Comparison of ENCODE assay signal across 9 mouse cellular contexts in genomic region chr16:17024469-17025148, GRCm38 (mm10). TPM values are rescaled to one million over a fixed set of nuclear protein-coding genes. Genes with fewer than 3 reads are reported as not detected.
DNase-seq lines count a peak whose midpoint lies in the region; ATAC-seq and TF ChIP-seq lines count a peak whose summit lies in the region.
"Had no signal": no experiment of that assay in that cellular context is flagged by ENCODE, and none has a peak within 500 bp of the region (broad histone marks: within the 10 kb centered on the region; RNA-seq: fewer than 3 reads in every experiment).

No protein-coding gene starts in this region.

- H3K9ac ChIP-seq in liver, adult 2 months (ENCODE audit: low read depth, low read length) = no peak overlapping the region
- H3K9ac ChIP-seq in liver, postnatal 0 days (replicated peaks) = no peak overlapping the region
- H3K9ac ChIP-seq in stomach, postnatal 0 days (ENCODE audit: low read length) = no peak overlapping the region
- no peak overlapping the region for H3K9ac ChIP-seq in liver, embryonic 11.5 days (ENCODE audit: low read depth, low read length)
- H3K9ac ChIP-seq: limb, embryonic 15.5 days had no signal

- H3K27ac ChIP-seq in liver, adult 2 months (replicated peaks; ENCODE audit: insufficient read depth, low read depth, low read length) = no peak overlapping the region
- H3K27ac ChIP-seq in liver, postnatal 0 days (ENCODE audit: low read depth) = no peak overlapping the region
- H3K27ac ChIP-seq in stomach, postnatal 0 days (replicated peaks) = no peak overlapping the region
- H3K27ac ChIP-seq in liver, embryonic 11.5 days (ENCODE audit: low read depth, low read length) = no peak overlapping the region
- H3K27ac ChIP-seq: limb, embryonic 15.5 days had no signal

- DNase-seq in liver, adult 2 months (ENCODE audit: extremely low read depth, low read depth, low spot score) = peak; percentile 40
- no peak for DNase-seq in liver, postnatal 0 days
- peak; percentile 38 for DNase-seq in adrenal gland, postnatal 14 days
- DNase-seq in gastrocnemius, postnatal 10 days = peak; percentile 38
- no peak for DNase-seq in stomach, postnatal 0 days (ENCODE audit: low spot score)
- DNase-seq in liver, embryonic 11.5 days (ENCODE audit: low spot score) = no peak
- no peak for DNase-seq in kidney, postnatal 14 days

- no peaks in the 10 kb centered on the region for H3K27me3 ChIP-seq in liver, adult 2 months (ENCODE audit: control insufficient read depth, insufficient read depth, low read length)
- no peaks in the 10 kb centered on the region for H3K27me3 ChIP-seq in liver, postnatal 0 days (ENCODE audit: insufficient read depth, low read length)
- no peaks in the 10 kb centered on the region for H3K27me3 ChIP-seq in stomach, postnatal 0 days (ENCODE audit: control insufficient read depth, insufficient read depth, low read length)
- no peaks in the 10 kb centered on the region for H3K27me3 ChIP-seq in liver, embryonic 11.5 days (replicated peaks; ENCODE audit: control insufficient read depth, insufficient read depth, low read length)
- H3K27me3 ChIP-seq: limb, embryonic 15.5 days had no signal

- H3K36me3 ChIP-seq in liver, adult 2 months (ENCODE audit: control insufficient read depth, insufficient read depth, low read length) = peaks cover 41% of the 10 kb centered on the region
- peaks cover 62% of the 10 kb centered on the region for H3K36me3 ChIP-seq in liver, postnatal 0 days (replicated peaks; ENCODE audit: insufficient read depth, low read length)
- H3K36me3 ChIP-seq in stomach, postnatal 0 days (ENCODE audit: control insufficient read depth, insufficient read depth, low read length) = no peaks in the 10 kb centered on the region
- peaks cover 34% of the 10 kb centered on the region for H3K36me3 ChIP-seq in liver, embryonic 11.5 days (ENCODE audit: control insufficient read depth, insufficient read depth, low read length)

- TF ChIP-seq CTCF in liver, adult 2 months (IDR thresholded peaks at IDR 0.05; ENCODE audit: low read depth, low read length) = no peak
- no peak for TF ChIP-seq CTCF in liver, postnatal 0 days (IDR thresholded peaks at IDR 0.05; ENCODE audit: low read depth)
- TF ChIP-seq CTCF in stomach, postnatal 0 days (IDR thresholded peaks at IDR 0.05; ENCODE audit: low read depth) = no peak

- H3K79me2 ChIP-seq in liver, adult 2 months (ENCODE audit: control insufficient read depth, insufficient read depth, low read length) = no peaks in the 10 kb centered on the region; the same call in 1 of the 2 replicates

- no peak for ATAC-seq in liver, postnatal 0 days
- peak; percentile 40; the same call in 1 of the 2 replicates for ATAC-seq in stomach, postnatal 0 days (ENCODE audit: low FRiP score, low TSS enrichment)
- no peak for ATAC-seq in liver, embryonic 11.5 days (replicated peaks; ENCODE audit: low FRiP score)

- no peak overlapping the region for H3K4me2 ChIP-seq in liver, postnatal 0 days (ENCODE audit: low read depth, low read length)
- H3K4me2 ChIP-seq in stomach, postnatal 0 days (replicated peaks; ENCODE audit: low read depth) = no peak overlapping the region
- no peak overlapping the region for H3K4me2 ChIP-seq in liver, embryonic 11.5 days
- H3K4me2 ChIP-seq: limb, embryonic 15.5 days had no signal

- no peak for TF ChIP-seq EP300 in liver, postnatal 0 days (IDR thresholded peaks at IDR 0.05; ENCODE audit: low read depth)
- no peak for TF ChIP-seq EP300 in stomach, postnatal 0 days (optimal IDR thresholded peaks at IDR 0.05)

- H3K9me3 ChIP-seq in liver, postnatal 0 days (ENCODE audit: low read length) = no peaks in the 10 kb centered on the region
- H3K9me3 ChIP-seq in stomach, postnatal 0 days (ENCODE audit: control insufficient read depth, low read length) = no peaks in the 10 kb centered on the region
- no peaks in the 10 kb centered on the region for H3K9me3 ChIP-seq in liver, embryonic 11.5 days (ENCODE audit: control insufficient read depth, low read length)
- H3K9me3 ChIP-seq: limb, embryonic 15.5 days had no signal

- H3K4me1 ChIP-seq in liver, adult 2 months (ENCODE audit: control insufficient read depth, insufficient read depth, low read length) = no peaks in the 10 kb centered on the region; the same call in 1 of the 2 replicates
- H3K4me1 ChIP-seq in liver, postnatal 0 days (ENCODE audit: insufficient read depth) = no peaks in the 10 kb centered on the region
- no peaks in the 10 kb centered on the region for H3K4me1 ChIP-seq in stomach, postnatal 0 days (replicated peaks; ENCODE audit: control insufficient read depth, insufficient read depth)
- no peaks in the 10 kb centered on the region for H3K4me1 ChIP-seq in liver, embryonic 11.5 days (replicated peaks; ENCODE audit: control insufficient read depth, insufficient read depth, low read length)
- H3K4me1 ChIP-seq: limb, embryonic 15.5 days had no signal

- H3K4me3 ChIP-seq in liver, adult 2 months (ENCODE audit: insufficient read depth, low read depth, low read length) = no peak overlapping the region
- no peak overlapping the region for H3K4me3 ChIP-seq in liver, postnatal 0 days (ENCODE audit: low read depth, low read length)
- no peak overlapping the region for H3K4me3 ChIP-seq in stomach, postnatal 0 days (ENCODE audit: low read depth, low read length)
- H3K4me3 ChIP-seq in liver, embryonic 11.5 days (ENCODE audit: low read depth, low read length) = no peak overlapping the region
- H3K4me3 ChIP-seq: erythroblast, embryonic 14.5 days; limb, embryonic 15.5 days had no signal

- 44% methylated on average over 3 of the region's 3 CpGs for WGBS in liver, adult 2 months
- WGBS in liver, postnatal 0 days (ENCODE audit: insufficient replicate concordance) = 91% methylated on average over 3 of the region's 3 CpGs
- 71% methylated on average over 3 of the region's 3 CpGs for WGBS in stomach, postnatal 0 days
- WGBS in liver, embryonic 11.5 days = 95% methylated on average over 3 of the region's 3 CpGs

- no peak for TF ChIP-seq POLR2A in liver, adult 2 months (IDR thresholded peaks at IDR 0.05; ENCODE audit: extremely low read depth, insufficient read depth, low read length)

RNA-seq across cellular contexts. Expression of gene Mapk1, which starts 41.4 kb away (rescaled TPM):
- total RNA-seq in liver, adult 2 months (2014; rRNA removed) = 81.4 and 91.2 TPM in 2 replicates
- polyA plus RNA-seq in liver, adult 2 months (2012; rRNA removed) = 42.8 and 50.1 TPM in 2 replicates
- polyA plus RNA-seq in liver, postnatal 0 days (2015; fragmentation: Nextera tagmentation; extraction: Ambion mirVana) = 56.3 and 56.8 TPM in 2 replicates
- 179 and 204 TPM in 2 replicates for total RNA-seq in adrenal gland, postnatal 14 days (2021)
- 100 to 1,000 TPM; 107 to 114 TPM for total RNA-seq in gastrocnemius, postnatal 10 days (2021)
- 92.7 and 93.2 TPM in 2 replicates for polyA plus RNA-seq in stomach, postnatal 0 days (2015; fragmentation: Nextera tagmentation; extraction: Ambion mirVana)
- 177 and 190 TPM in 2 replicates for polyA plus RNA-seq in liver, embryonic 11.5 days (2014; fragmentation: Nextera tagmentation; extraction: Ambion mirVana)

RNA-seq across cellular contexts. Expression of gene Ypel1, which starts 44.9 kb away (rescaled TPM):
- 0.34 and 0.55 TPM in 2 replicates for total RNA-seq in liver, adult 2 months (2014; rRNA removed)
- 0.43 and 0.78 TPM in 2 replicates for polyA plus RNA-seq in liver, adult 2 months (2012; rRNA removed)
- polyA plus RNA-seq in liver, postnatal 0 days (2015; fragmentation: Nextera tagmentation; extraction: Ambion mirVana) = 0.92 and 1.2 TPM in 2 replicates
- 5.2 and 5.3 TPM in 2 replicates for total RNA-seq in adrenal gland, postnatal 14 days (2021)
- 1 to 10 TPM; 1.6 to 3.1 TPM for total RNA-seq in gastrocnemius, postnatal 10 days (2021)
- 5.9 and 6.2 TPM in 2 replicates for polyA plus RNA-seq in stomach, postnatal 0 days (2015; fragmentation: Nextera tagmentation; extraction: Ambion mirVana)
- 9.9 and 11.0 TPM in 2 replicates for polyA plus RNA-seq in liver, embryonic 11.5 days (2014; fragmentation: Nextera tagmentation; extraction: Ambion mirVana)

Comparison
In these comparisons a context has a peak if more than half of its experiments do, and no peak if none do; other contexts are left out.
1. DNase-seq: peak in liver, adult 2 months (single experiment), adrenal gland, postnatal 14 days (single experiment) and gastrocnemius, postnatal 10 days (single experiment); none in liver, postnatal 0 days (single experiment), stomach, postnatal 0 days (single experiment), liver, embryonic 11.5 days (single experiment) and kidney, postnatal 14 days (single experiment).